Mouse (Mus musculus) hindlimb bud, embryonic 11.5 days (tissue): ENCODE measurements around the gene Ghrh.

Experiments used
- DNase-seq: peaks from one replicate; pipeline ENCODE4 v3.0.0-alpha.2; 2012; ENCODE audit warnings: low read depth, low spot score; ENCODE audit errors: extremely low spot score

Gene Ghrh

GRCm38 (mm10) chr2:157349121-157349778, 1.9 kb upstream of the Ghrh start:
- no peak for DNase-seq

- no peak for DNase-seq
Measured at GRCm38 (mm10) chr2:157343337-157343736, 4.0 kb downstream of the Ghrh start.

GRCm38 (mm10) chr2:157342328-157342926, 4.9 kb downstream of the Ghrh start:
- DNase-seq, result no peak

GRCm38 (mm10) chr2:157341554-157342270, 5.6 kb downstream of the Ghrh start:
- peak; percentile 75 for DNase-seq

GRCm38 (mm10) chr2:157340221-157340741, 7.0 kb downstream of the Ghrh start:
- DNase-seq, result no peak

- no peak for DNase-seq
Measured at GRCm38 (mm10) chr2:157339532-157339931, 7.8 kb downstream of the Ghrh start.

GRCm38 (mm10) chr2:157338663-157339062, 8.6 kb downstream of the Ghrh start:
- DNase-seq, result peak; percentile 33

GRCm38 (mm10) chr2:157332059-157332458, 15.2 kb downstream of the Ghrh start:
- no peak for DNase-seq

GRCm38 (mm10) chr2:157328570-157328969, 18.7 kb downstream of the Ghrh start:
- DNase-seq, result no peak

- DNase-seq, result no peak
Measured at GRCm38 (mm10) chr2:157328106-157328505, 19.2 kb downstream of the Ghrh start.

- no peak for DNase-seq
Measured at GRCm38 (mm10) chr2:157325238-157325637, 22.1 kb downstream of the Ghrh start.

- DNase-seq, result no peak
Measured at GRCm38 (mm10) chr2:157322029-157322766, 25.1 kb downstream of the Ghrh start.

- no peak for DNase-seq
Measured at GRCm38 (mm10) chr2:157320886-157321285, 26.4 kb downstream of the Ghrh start.

GRCm38 (mm10) chr2:157320135-157320534, 27.2 kb downstream of the Ghrh start:
- DNase-seq, result no peak

- no peak for DNase-seq
Measured at GRCm38 (mm10) chr2:157317220-157317619, 30.1 kb downstream of the Ghrh start.

GRCm38 (mm10) chr2:157316358-157316933, 30.9 kb downstream of the Ghrh start:
- DNase-seq, result no peak

- DNase-seq, result no peak
Measured at GRCm38 (mm10) chr2:157315486-157315885, 31.8 kb downstream of the Ghrh start.

GRCm38 (mm10) chr2:157314310-157314709, 33.0 kb downstream of the Ghrh start:
- no peak for DNase-seq

GRCm38 (mm10) chr2:157313718-157314117, 33.6 kb downstream of the Ghrh start:
- no peak for DNase-seq

GRCm38 (mm10) chr2:157310963-157311637, 36.2 kb downstream of the Ghrh start:
- no peak for DNase-seq
